Mouse (Mus musculus) kidney, postnatal 0 days (tissue): Measurements from ENCODE around the gene Vpreb2. TPM values are rescaled to one million over a fixed set of nuclear protein-coding genes. Genes with fewer than 3 reads are reported as not detected.
"Not testable (repeated sequence)": the region's sequence is repeated elsewhere in the genome, so short reads cannot be mapped to it uniquely, and the experiment has no call there.

Source experiments
- ATAC-seq: fragments of 200-750 bp; cut with Nextera tagmentation; replicated peaks from 2 replicates; pipeline ENCODE4 v1.8.0; 2017; ENCODE audit warnings: low read depth, moderate number of reproducible peaks, moderate TSS enrichment, moderate library complexity; ENCODE audit not compliant: low FRiP score
- DNase-seq: peaks from one replicate; pipeline ENCODE4 v3.0.0-alpha.2; 2016; ENCODE audit warnings: low spot score
- H3K27ac ChIP-seq: fragments of 300-500 bp; sonication (generic); 2 replicates; pipeline ENCODE4 v1.5.1; 2014; ENCODE audit warnings: mild to moderate bottlenecking
- H3K27me3 ChIP-seq: fragments of 300-500 bp; sonication (generic); 2 replicates; pipeline ENCODE4 v1.6.1; 2014; ENCODE audit warnings: low read length, mixed read lengths; ENCODE audit not compliant: insufficient read depth
- H3K36me3 ChIP-seq: fragments of 300-500 bp; sonication (generic); 2 replicates; pipeline ENCODE4 v1.6.1; 2014; ENCODE audit warnings: low read length, mixed read lengths; ENCODE audit not compliant: insufficient read depth
- H3K4me1 ChIP-seq: fragments of 300-500 bp; sonication (generic); replicated peaks from 2 replicates; pipeline ENCODE4 v1.6.1; 2014; ENCODE audit warnings: antibody characterized with exemption, low read length, mixed read lengths; ENCODE audit not compliant: insufficient read depth
- H3K4me2 ChIP-seq: fragments of 300-500 bp; sonication (generic); 2 replicates; pipeline ENCODE4 v1.6.1; 2014; ENCODE audit warnings: mild to moderate bottlenecking, low read length, moderate library complexity, mixed read lengths
- H3K4me3 ChIP-seq: fragments of 300-500 bp; sonication (generic); replicated peaks from 2 replicates; pipeline ENCODE4 v1.5.1; 2014; ENCODE audit warnings: low read depth, low read length
- H3K9ac ChIP-seq: fragments of 300-500 bp; sonication (generic); 2 replicates; pipeline ENCODE4 v1.6.1; 2014; ENCODE audit warnings: low read depth, low read length
- H3K9me3 ChIP-seq: fragments of 300-500 bp; sonication (generic); replicated peaks from 2 replicates; pipeline ENCODE4 v1.6.1; 2016; ENCODE audit warnings: low read length, inconsistent platforms, mixed read lengths
- CTCF ChIP-seq: IDR thresholded peaks from 2 replicates; pipeline ENCODE4 v1.5.1; 2016; ENCODE audit warnings: antibody characterized with exemption, low read depth, mild to moderate bottlenecking, moderate library complexity
- WGBS: fragments of 180-500 bp; shearing (Covaris S2); extraction: QIAGEN DNeasy Blood & Tissue Kit; methylation state at CpG from one replicate; pipeline ENCODE4 v1.1.7; 2014; 5-methylcytosine and 5-hydroxymethylcytosine counted together
- polyA plus RNA-seq: library from polyadenylated mRNA; unstranded; fragments of >200 nt; fragmentation: Nextera tagmentation; extraction: Ambion mirVana; gene quantifications from 2 replicates; pipeline ENCODE4 v1.2.1, GENCODE M21; 2015

The Vpreb2 gene
- polyA plus RNA-seq, 1 experiment from 2014 or later: not detected

GRCm38 (mm10) chr16:18011101-18011500 lies 30.9 kb downstream of the Vpreb2 start:
- no peaks in the 10 kb centered on the region for H3K4me1 ChIP-seq
- ATAC-seq: no peak
- H3K4me3 ChIP-seq: no peak overlapping the region
- 69% methylated on average over 6 of the region's 6 CpGs for WGBS
- H3K27me3 ChIP-seq: no peaks in the 10 kb centered on the region
- no peak overlapping the region for H3K27ac ChIP-seq
- DNase-seq: no peak
- no peaks in the 10 kb centered on the region for H3K9me3 ChIP-seq
- no peak overlapping the region for H3K9ac ChIP-seq
- H3K36me3 ChIP-seq: no peaks in the 10 kb centered on the region
- H3K4me2 ChIP-seq: no peak overlapping the region
- TF ChIP-seq CTCF: no peak

- DNase-seq, H3K9ac ChIP-seq, H3K27ac ChIP-seq, H3K4me3 ChIP-seq, H3K27me3 ChIP-seq, H3K4me1 ChIP-seq, ATAC-seq, H3K36me3 ChIP-seq, H3K4me2 ChIP-seq, H3K9me3 ChIP-seq: not testable (repeated sequence)
- 66% methylated on average over 3 of the region's 4 CpGs for WGBS
Measured at GRCm38 (mm10) chr16:18016482-18016881, 36.3 kb downstream of the Vpreb2 start.

- 54% methylated on average over 8 of the region's 8 CpGs for WGBS
- Histone ChIP-seq H3K4me3 (no peak overlapping the region), H3K27me3 (no peaks in the 10 kb centered on the region), H3K9me3 (no peaks in the 10 kb centered on the region), H3K36me3 (no peaks in the 10 kb centered on the region), H3K4me2 (no peak overlapping the region), H3K27ac (no peak overlapping the region), H3K9ac (no peak overlapping the region), H3K4me1 (no peaks in the 10 kb centered on the region)
- no peak for TF ChIP-seq CTCF
- DNase-seq (peak; percentile 21), ATAC-seq (no peak)
Measured at GRCm38 (mm10) chr16:18022780-18023557, 42.7 kb downstream of the Vpreb2 start.

GRCm38 (mm10) chr16:18027371-18027770 lies 47.1 kb downstream of the Vpreb2 start:
- Histone ChIP-seq H3K4me1 (no peaks in the 10 kb centered on the region), H3K27me3 (no peaks in the 10 kb centered on the region), H3K36me3 (no peaks in the 10 kb centered on the region), H3K4me2 (no peak overlapping the region), H3K27ac (no peak overlapping the region), H3K4me3 (no peak overlapping the region), H3K9me3 (no peaks in the 10 kb centered on the region), H3K9ac (no peak overlapping the region)
- no peak for TF ChIP-seq CTCF
- no peak for DNase-seq
- ATAC-seq: no peak
- WGBS: 61% methylated on average over 2 of the region's 2 CpGs

Other genes with a start within 250 kb of the Vpreb2 start
- gene Med15, start 247.5 kb upstream of the Vpreb2 start, polyA plus RNA-seq: 29.4 TPM in 2 replicates
- 39.3 and 42.8 TPM in 2 replicates for gene Klhl22, start 220.8 kb upstream of the Vpreb2 start, polyA plus RNA-seq
- 12.2 and 18.7 TPM in 2 replicates for gene Scarf2, start 183.1 kb upstream of the Vpreb2 start, polyA plus RNA-seq
- 1.7 and 2.2 TPM in 2 replicates for gene B830017H08Rik, start 147.3 kb upstream of the Vpreb2 start, polyA plus RNA-seq
- 131 and 147 TPM in 2 replicates for gene Car15, start 142.1 kb upstream of the Vpreb2 start, polyA plus RNA-seq
- gene Gm20518, start 88.8 kb upstream of the Vpreb2 start, polyA plus RNA-seq: 2.8 and 3.4 TPM in 2 replicates
- gene Tssk1, start 86.2 kb upstream of the Vpreb2 start, polyA plus RNA-seq: 0.05 TPM in 1 of 2 replicates, not detected in the other
- 57.8 and 65.4 TPM in 2 replicates for gene Dgcr2, start 81.9 kb upstream of the Vpreb2 start, polyA plus RNA-seq
- gene Tssk2, start 81.8 kb upstream of the Vpreb2 start, polyA plus RNA-seq: not detected in 2 replicates
- gene Ess2, start 69.1 kb upstream of the Vpreb2 start, polyA plus RNA-seq: 27.6 and 28.1 TPM in 2 replicates
- 0.09 TPM in 1 of 2 replicates, not detected in the other for gene Gsc2, start 65.4 kb upstream of the Vpreb2 start, polyA plus RNA-seq
- 116 and 123 TPM in 2 replicates for gene Slc25a1, start 52.2 kb upstream of the Vpreb2 start, polyA plus RNA-seq
- 111 and 115 TPM in 2 replicates for gene Dgcr6, start 72.4 kb downstream of the Vpreb2 start, polyA plus RNA-seq
- gene Prodh, start 109.8 kb downstream of the Vpreb2 start, polyA plus RNA-seq: 19.2 and 20.3 TPM in 2 replicates
- gene Rtn4r, start 147.2 kb downstream of the Vpreb2 start, polyA plus RNA-seq: 1.0 and 1.2 TPM in 2 replicates
- gene Ccdc188, start 237.5 kb downstream of the Vpreb2 start, polyA plus RNA-seq: not detected in 2 replicates